Mouse (Mus musculus) left cerebral cortex, adult 9 months (tissue): ENCODE measurements at regions not wholly inside any gene's neighbourhood (a gene's known extent, or its start where the extent isn't known, plus 50 kb on each side); places are given as distances from the start of the nearest gene placed in this dataset.

ENCODE experiments used
- DNase-seq, 2 experiments: peaks; one replicate each; pipeline ENCODE4 v3.0.0; 2022; ENCODE audit warnings: low spot score in 2 of 2

DNA sequence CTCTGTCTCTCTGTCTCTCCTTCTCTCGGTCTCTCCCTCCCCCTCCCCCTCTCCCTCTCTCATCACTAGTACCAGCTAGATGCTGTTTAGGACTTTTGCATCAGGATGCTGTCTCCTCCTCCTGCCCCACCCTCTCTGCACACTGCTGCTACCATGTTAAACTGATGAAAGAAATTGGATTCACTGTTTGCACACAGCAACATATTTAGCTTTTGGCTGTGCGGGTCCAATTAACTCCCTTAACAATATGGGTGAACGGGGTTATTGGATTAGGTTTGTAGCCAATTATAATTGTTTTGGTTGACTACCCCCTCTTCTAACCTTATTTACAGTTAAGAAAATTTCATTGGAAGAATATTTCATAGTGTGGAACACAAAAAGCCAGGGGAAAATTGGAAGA lies 424.0 kb upstream of the Sorcs1 start:
- no peak for DNase-seq

DNA sequence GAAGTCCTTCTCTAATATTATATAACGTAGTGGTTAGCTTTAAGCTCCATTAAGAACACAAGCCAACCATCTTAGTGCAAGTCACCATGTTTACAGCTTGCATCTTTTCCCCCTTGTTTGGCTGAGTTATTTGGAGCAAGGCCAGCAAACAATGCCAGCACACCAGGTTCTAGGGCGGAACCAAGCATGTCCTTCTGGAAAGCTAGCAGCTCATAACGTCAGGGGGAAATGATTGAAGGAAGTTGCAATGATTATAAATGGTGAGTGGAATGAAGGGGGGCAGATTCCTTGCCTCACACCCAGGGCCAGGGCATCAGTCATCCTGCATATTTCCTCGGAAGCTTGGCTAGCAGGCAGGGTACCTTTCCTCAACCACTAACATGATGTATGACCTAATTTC lies 396.3 kb upstream of the Sorcs1 start:
- no peak for DNase-seq

DNA sequence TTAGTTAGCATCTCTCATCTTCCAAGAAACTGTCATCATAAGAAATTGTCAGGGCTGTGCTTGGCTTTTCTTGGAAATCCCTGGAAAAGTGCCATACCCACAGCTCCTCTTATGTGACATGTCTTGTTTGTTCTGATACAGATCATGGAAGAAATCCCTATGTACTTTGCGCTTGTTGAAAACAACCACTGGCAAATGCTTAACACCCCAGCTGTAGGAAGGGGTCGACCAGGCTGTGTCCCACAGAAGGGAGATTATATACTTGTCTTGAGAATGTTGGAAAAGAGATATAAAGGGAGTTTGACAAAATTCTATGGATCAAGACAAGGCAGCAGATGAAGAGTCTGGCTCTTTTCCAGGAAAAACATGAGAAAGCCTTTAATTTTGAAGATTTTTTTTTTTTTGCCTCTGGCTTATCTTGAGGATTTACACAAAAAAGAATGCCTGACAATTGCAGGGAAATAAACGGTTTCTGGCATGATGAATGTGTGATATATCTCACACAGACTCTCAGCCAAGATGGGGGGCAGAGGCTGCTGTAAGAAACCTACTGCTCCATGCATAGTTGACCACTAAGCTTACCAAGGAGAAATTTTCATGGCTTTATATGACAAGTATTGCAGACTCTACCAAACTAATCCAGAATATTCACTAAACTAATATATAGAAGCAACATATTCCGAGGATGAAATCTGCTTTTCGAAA lies 381.7 kb upstream of the Sorcs1 start:
- peak in 1 of 2 experiments; percentile 3 for DNase-seq

DNA sequence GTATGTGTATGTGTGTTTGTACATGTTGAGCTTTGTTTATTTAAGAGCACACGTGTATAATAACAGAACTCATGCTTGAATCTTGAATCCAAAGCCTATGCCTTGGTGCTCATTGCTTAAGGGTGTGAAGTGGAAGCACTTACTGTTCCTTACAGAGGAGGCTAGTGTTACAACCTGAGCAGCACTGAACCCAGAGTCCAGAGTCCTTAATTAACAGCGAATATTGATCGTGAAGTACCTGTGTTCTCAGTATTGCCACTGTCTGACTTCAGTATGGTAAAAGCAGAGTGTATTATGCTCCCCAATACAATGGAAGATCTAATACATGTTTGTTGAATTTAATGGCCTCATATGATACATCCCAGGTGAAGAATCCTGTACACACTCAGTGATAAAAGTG lies 365.1 kb upstream of the Sorcs1 start:
- DNase-seq, result no peak

DNA sequence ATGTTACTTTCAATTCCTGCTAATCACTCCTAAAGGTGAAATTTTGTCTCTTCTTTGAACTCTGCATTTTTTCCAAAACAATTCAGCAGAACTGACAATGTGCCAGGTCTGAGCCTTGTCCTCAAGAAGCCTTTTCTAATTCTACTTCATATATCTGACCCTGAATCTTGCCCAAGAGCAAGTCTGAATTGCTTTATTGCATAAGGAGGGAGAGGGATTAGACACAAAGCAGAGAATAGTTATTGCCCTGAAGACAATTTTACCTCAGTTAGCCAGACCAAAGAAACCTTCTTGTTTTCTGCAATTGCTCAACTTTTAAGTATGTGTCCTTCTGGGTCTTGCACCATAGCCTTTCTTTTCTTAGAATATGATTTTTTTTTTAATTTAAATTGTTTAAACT lies 316.0 kb upstream of the Sorcs1 start:
- DNase-seq, result no peak

DNA sequence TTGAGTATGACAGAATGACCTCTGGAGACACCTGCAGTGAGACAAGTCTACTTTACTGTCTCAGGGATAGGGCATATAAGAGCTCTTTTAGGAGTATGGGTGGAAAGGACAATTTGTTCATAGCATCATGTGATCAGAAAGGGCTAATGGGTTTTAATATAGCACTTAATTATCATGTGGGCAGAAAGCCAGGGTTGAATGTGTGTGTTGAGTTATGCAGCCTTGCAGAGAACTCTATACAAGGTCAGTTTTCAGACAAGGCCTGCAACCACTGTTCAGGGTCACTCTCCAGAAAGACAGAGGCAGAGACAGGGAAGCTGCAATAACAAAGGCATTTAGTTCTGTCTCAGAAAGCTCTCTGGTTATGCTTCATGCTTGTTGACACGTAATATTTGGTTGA lies 292.6 kb upstream of the Sorcs1 start:
- DNase-seq, result no peak

DNA sequence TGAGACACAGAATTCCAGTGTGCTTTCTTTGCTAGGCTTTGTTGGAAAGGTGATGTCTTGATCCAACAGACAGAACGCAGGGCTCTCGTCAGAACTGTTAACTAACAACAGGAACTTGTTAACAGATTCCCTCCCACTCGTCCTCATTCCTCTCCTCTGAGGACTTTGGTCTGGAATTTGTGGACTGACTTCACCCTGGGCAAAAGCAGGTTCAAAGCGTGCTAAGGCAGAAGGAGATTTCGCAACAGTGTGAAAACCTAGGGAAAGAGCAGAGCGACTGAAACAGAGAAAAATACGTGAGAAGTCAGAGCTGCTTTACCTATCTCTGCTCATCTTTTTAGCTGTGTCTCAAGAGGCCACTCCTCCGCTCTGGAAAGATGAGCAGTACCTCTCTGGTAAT lies 283.5 kb upstream of the Sorcs1 start:
- no peak for DNase-seq

DNA sequence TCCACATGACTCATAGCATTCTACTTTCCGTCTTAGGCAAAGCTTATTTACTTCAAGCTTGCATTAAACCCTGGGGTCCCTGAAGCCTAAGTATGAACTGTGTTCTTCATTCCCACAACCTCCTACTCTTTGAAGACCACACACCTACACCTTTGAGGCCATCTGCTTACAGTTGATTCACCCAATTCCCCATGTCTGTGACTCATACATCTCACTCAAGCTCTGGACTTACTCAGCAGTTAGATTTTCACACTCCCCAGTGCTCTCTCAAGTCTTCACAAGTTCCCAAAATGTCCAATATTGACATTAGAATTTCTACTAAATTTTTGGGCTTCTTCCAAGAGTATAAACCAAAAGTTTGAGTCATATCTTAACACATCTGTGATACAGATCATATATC lies 266.6 kb upstream of the Sorcs1 start:
- DNase-seq, result peak; percentile 10 to 12

DNA sequence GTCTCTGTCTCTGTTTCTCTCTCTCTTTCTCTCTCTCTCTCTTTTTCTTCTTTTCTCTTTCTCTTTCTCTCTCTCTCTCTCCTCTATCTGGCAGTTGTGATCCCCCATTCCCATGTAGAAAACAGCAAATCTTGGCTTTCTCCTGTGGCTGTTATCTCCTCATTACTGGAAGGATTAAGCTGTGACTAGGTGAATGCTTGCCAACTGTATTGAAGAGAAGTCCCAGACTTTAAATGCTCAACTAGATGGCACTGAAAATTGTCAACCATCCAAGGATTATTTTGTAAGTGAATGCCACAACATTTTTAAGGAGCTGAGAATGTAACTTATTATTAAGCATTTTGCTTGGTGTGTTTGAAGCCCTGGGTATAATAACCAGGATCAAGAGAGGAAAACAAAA lies 233.2 kb upstream of the Sorcs1 start:
- no peak for DNase-seq

DNA sequence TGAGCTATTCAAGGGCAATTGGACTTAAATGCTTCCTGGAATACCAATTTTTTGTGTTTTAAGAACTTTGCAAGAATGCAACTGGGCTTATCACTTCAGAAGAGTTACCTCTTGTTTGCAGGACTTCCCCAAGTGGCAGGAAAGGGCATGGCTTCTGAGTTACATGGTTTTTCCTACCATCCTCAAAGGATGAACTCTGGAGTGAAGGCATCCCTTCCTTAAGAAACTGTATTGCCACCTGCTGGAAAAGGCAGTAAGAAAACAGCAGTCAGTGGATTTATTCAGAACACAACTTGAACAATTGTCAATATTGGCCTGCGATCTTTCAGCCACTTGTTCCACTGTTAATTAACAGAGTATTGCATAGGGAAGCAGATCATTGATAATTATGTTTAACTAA lies 232.2 kb upstream of the Sorcs1 start:
- no peak for DNase-seq

DNA sequence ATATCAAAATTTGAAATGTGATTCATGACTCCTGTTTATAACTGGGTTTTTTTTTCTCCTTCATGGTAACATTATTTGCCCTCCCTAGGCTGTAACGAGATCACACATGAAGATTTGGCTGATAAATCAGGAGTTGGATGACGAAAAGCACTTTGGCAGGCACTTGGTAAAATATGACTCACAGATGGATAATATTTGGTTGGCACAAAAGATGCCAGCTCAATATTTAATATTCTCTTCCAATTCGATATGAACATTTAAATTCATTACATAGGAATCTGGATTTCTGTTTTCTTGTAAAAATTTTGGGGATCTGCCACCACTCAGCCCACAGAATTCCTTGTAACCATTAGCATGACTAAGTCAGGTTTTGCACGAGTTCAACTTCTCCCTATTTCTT lies 230.3 kb upstream of the Sorcs1 start:
- DNase-seq, result no peak

DNA sequence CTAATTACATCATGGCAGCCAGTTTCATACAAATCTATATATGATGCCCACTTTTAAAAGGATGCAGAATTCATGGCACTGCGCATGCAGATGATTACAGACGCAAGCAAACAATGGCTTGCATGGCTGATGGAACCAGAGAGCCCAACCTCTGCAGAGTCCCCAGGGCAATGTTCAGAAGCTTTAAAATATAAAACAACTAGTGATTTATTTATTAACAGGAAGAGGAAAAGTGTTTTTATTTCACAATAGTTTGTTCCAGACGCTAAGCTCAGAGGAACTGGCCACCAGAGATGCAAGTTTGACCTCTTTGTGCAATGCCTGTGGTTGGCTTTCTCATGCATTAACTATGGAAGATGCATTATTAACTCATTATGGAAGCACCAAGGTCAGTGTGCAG lies 215.3 kb upstream of the Sorcs1 start:
- no peak for DNase-seq

DNA sequence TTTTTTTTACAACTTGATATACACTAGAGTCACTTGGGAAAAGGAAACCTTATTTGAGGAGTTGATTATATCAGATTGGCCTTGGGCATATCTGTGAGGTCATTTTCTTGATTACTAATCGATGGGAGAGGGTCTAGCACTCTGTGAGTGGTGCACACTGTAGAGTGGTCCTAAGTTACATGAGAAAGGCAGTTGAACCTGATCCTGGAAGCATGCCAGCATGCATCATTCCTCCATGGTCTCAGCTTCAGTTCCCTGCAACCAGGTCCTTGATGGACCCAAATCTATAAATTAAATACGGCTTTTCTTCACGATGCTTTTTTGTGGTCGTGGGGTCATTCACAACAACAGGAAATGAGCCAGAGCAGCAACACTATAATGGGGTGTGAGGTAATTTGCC lies 194.2 kb upstream of the Sorcs1 start:
- no peak for DNase-seq

DNA sequence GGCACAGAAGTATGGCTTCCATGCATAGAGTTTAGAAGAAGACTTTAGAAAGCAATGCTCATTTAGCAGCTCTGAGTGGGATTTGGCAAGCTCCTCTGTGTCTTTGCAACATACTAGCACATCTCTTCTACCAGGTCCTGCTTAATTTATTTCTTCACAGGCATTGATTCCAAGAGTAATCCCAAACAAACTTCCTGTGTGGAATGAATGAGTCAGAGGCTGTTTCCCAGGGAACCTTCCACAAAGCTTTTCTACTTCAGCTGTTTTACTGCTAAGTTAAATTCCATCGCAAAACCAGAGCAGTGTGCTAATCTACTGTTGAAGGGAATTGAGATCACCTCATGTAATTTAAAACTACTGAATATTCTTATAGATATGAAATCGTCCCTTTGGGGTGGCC lies 193.7 kb upstream of the Sorcs1 start:
- DNase-seq, result peak in 1 of 2 experiments; percentile 4

DNA sequence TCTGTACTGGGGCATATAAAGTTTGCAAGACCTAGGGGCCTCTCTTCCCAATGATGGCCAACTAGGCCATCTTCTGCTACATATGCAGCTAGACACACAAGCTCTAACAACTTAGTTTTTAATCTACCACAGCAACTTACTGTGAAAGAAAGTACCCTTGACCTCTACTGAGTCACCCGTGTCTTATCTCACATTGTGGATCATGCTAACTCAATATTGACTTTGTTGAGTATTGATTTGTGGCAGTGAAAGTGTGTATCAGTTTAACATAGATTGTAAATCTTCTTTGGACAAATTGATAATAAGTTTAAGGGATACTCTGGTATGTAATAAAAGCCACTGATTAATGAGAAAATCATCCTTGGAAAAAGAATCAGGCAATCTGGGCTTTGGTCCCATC lies 176.4 kb upstream of the Sorcs1 start:
- DNase-seq, result no peak

DNA sequence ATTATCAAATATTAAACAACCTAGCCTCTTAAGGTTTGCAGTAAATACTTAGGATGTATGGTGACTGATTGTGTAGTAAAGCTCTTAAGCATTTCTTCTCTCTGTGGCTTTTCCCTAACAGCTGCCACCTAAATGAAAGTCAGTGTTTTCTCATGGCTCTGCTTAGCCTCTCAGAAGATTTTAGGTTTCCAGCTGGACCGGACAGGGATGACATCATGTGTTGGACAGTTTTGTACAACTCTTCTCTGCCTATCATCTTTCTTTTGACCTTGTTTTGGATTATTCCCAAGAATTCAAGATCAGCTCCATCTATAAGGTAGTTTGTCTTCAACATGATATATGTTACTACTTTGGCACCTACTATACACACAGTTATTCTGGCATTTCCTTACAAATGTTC lies 162.1 kb upstream of the Sorcs1 start:
- DNase-seq, result no peak
